Mouse (Mus musculus) T-helper 17 cell (primary cell): Measurements from ENCODE around the gene Mecom.

Experiments
- in situ Hi-C, 2 experiments: fragments of 300-600 bp; cut with MboI, MseI; formaldehyde crosslinking; loops; 1 replicate in 1 of 2; 2 replicates in 1 of 2; pipeline ENCODE4 v1.15.1; 2025; ENCODE audit warnings: high pct_unique_total_duplicates in 2 of 2

The Mecom gene

DNA sequence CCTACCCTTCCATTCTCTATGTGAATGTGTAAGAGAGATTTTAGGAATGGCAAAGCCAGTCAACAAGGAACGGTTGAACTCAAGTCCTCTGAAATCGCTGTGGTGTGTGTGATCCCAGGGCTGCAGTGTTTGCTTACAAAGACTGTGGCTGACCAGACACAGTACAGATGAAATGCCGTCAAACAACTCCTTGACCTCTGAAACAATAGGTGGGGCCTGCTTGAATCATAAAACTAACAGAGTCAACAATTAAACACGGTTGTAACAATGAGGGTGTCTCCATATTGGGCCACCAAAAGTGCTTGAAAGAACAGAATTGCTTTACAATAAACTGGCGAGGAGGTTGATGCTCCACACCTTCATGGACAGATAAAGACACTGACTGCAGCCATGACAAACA is 497.0 kb downstream of the Mecom start:
- in situ Hi-C loops, result no loop called here

DNA sequence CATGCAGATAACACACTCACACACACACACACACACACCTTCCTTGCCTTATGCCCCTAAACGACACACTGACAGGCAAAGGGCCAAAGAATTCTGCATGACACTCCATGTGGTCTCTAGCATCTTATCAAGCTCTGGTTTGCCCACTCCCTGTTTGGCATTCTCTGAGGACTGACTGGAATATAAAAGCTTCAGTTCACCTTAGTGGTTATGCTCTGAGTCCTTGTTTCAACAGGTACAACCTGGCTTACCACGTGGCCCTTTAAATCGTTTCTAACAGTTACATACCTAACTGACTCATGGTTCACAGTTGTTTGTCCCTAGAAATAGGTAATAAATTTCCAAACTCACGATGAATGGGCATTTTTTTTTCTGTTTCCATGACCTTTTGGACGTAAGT is 499.0 kb downstream of the Mecom start:
- in situ Hi-C loops, result no loop called here

DNA sequence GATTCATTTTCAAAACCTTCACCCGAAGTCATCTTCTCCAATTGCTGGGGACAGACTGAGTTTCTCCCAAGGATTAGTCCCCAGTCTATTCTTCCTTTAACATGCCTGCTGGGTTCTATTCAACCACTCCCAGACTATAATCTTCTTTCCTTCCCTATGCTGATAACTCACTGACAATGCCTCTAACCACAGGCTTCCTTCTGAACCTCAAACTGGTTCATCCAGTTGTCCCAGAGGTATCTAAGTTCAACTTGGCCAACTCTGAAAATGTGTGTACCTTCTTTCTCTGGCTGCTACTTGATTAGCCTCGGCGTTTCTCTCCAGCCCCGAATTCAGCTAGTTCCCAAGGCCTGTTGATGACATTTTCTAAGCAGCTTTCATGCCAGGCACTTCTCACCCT is 499.7 kb downstream of the Mecom start:
- in situ Hi-C loops, result no loop called here

DNA sequence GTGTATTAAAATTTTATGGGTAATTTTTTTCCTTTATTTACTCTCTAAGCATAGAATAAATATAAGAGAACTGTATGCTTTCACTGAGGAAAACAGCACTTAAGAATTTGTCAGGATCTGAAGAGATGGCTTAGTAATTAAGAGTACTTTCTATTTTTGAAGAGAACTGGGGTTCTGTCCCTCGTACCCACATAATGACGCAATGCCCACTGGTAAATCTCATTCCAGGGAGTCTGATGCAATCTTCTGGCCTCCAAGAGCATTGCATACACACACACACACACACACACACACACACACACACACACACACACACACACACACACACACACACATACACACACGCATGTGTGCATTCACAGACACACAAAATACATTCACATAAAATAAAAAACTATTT is 504.3 kb downstream of the Mecom start:
- in situ Hi-C loops, result no loop called here

DNA sequence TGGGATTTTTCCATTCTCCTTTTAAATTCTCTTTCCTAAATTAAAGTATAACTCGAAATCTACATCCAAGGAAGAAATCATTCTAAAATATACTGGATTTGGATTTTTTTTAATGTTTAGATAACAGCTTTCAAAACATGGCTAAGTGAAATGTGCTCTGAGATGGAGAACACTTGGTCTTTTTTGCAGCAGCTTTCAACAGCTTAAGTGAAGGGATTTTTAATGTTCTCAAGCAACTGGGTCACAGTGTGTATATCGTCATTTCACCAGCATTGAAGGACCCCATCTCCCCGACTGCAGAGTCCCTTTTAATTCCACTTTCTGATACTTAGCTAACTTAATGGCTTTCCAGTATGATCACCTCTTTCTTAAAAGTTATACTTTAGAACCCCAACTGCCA is 509.3 kb downstream of the Mecom start:
- in situ Hi-C loops, result no loop called here

DNA sequence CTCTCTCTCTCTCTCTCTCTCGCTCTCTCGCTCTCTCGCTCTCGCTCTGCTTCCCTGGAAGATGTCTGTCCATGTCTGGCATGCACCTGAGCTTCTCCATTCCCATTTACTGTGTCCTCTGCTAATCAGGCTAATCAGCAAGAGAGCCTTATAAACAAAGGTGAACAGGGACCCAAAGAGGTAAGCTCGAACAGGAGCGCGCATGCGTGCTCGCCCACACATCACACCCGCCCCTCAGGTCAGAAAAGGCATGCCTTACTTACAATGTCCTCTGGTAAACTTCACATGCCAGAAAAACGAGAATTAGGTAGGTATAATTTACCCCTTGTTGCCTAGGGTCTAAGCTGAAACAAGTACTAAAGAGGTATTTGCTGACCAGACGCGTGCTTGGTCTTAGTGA is 527.8 kb downstream of the Mecom start:
- in situ Hi-C loops, result loop anchor here in 1 of 2 experiments (10.0 kb wide), 1 partner anchor 505 kb away; no protein-coding TSS in a partner anchor

DNA sequence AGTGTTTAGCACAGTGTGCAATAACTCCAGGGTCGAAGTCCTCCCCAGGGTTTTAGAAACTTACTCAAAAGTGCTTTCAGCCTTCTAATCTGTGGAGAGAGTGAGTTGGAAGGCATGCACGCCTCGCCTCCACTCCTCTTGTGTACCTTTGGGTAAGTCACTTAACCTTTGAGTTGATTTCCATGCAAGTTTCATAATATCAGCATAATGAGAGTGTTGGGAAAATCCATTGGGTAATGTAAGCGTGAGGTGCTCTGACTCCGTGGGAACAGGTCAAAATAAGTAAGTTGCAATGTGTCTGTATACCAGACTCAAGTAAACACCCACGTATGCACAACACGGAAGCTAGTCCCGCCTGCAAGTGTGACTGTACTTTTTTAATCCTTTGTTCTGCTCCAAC is 528.4 kb downstream of the Mecom start:
- in situ Hi-C loops, result loop anchor here in 1 of 2 experiments (10.0 kb wide), 1 partner anchor 505 kb away; no protein-coding TSS in a partner anchor

DNA sequence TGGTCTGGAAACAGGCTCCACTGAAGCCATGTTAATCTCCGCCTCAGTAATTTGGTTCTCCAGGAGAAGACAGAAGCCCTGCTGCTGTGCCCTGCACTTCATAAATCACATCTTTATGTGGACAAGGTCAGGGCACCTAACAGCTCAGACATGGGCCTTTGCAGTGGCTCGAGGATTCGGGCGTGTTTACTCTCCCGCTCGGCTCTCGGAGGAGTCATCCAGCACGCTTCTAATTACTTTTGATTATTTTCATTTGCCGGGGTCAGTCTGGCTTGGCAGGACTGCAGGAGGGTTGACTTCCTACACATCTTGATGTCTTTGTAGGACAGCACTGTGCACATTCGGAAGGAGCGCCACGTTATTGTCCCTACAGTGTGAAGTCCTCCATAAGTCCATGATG is 529.6 kb downstream of the Mecom start:
- in situ Hi-C loops, result loop anchor here in 1 of 2 experiments (10.0 kb wide), 1 partner anchor 507 kb away; no protein-coding TSS in a partner anchor

DNA sequence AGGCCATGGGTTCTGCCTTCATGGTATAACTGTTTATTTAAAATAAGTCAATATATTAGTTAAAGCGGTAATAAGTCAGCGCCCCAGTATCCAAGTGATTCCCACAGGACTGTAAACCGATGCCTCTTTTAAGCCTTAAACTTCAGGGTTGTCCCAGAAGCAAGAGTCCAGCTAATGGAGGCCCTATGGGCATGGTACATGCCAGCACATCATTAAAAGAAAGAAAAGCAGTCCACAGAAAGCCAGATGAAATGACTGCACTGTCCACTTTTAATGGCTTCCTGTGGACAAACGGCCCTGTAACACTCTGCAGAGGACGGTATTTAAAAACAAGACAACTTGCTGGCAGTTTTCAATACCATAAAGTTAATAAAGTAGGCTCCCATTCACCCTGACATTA is 531.0 kb downstream of the Mecom start:
- in situ Hi-C loops, result loop anchor here in 1 of 2 experiments (10.0 kb wide), 1 partner anchor 508 kb away; no protein-coding TSS in a partner anchor

DNA sequence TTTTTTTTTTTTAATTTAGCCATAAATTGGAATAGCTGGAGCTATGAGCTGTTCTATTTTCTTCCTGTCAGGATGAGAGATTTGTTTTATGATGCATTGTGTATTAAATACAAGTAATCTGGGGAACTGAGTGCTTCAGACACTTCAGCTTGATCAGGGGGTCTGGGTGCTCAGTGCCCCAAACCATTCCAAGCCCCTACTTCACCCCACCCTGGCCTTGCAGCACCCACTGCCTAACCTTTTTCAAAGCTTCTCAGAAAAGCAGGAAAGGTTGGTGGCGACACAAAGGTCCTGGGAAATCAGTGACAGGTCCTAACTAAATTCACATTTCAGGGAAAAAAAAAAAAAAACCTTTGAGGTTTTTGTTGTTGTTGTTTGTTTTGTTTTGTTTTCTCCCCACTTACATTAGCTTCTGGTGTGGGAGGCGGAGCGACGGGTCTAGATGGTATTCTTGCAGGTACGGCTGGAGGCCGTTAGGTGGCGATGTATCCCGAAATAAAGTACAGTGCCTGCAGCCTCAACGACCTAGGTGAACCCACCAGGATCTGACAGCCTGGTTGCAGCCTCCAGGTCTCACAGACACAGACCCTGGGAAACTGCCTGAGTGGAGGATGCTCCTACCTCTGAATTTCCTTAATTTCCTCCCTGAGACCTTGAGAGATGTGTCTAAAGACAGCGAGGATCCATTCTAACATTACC is 532.7 kb downstream of the Mecom start:
- in situ Hi-C loops, result loop anchor here in 1 of 2 experiments (10.0 kb wide), 1 partner anchor 510 kb away; no protein-coding TSS in a partner anchor

DNA sequence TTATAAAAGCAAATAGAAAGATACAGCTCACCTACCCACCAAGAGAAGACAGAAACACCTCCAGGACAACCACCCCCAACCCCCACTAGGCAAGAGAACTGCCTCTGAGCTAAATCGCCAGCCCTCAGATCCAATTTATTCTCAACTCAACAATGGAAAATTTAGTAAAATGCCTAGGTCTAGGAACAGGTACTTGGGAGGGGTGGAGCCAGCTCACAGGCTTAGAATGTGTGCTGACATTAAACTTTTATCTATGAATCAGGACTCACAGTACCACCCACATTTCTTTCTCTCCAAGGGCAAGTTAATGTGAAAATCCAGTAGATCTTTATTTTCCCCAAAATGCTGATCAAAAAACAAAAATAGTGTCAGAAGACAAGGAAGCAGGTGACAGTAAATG is 533.5 kb downstream of the Mecom start:
- in situ Hi-C loops, result loop anchor here in 1 of 2 experiments (10.0 kb wide), 1 partner anchor 511 kb away; no protein-coding TSS in a partner anchor

DNA sequence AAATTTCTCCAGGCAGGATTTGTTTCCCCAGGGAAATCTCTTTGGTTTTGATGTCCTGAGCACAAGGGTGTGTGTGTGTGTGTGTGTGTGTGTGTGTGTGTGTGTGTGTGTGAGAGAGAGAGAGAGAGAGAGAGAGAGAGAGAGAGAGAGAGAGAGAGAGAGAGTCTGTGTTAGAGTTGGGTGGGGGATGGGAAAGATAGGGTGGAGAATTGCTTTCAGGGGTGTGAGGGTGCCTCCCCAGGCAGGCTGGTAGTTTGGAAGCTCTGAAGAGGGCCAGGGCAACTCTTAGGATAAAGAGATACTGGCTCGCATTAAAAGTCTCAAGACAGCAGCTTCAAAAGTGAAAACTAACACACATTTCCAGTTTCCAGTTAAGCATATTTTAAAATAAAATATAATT is 534.4 kb downstream of the Mecom start:
- in situ Hi-C loops, result loop anchor here in 1 of 2 experiments (10.0 kb wide), 1 partner anchor 511 kb away; no protein-coding TSS in a partner anchor

DNA sequence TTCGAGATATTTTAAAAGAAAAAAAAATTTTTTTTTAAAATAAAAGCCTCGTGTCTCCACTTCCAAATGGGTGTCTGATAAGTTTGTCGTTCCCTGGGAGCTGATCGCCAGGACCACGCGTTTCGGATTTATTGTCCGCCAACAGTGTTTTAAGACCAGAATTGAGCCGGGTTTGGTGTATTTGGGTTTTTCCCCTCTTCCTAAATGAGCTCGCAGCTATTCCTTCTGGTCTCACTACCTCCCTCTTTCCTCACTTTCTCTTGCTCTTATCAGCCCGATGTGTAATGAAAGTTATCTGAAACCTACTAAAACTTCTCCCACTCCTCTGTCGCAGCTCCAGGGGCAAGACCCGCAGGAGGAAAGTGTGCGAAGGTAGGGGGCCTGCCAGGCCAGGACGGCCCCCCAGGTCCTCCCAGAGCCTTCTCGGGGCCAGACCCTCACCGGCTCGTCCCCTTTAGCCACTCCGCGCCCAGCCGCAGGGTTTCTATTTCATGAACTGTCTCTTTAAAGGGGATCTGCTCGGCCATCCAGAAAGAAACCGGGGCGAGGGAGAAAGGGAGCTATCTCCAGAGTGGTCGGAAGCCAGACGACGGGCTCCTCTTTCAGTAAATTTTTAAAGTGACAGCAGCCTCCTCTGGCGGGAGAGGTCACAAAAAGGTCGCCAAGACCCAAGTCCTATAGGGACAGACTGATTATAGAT is 535.0 kb downstream of the Mecom start:
- in situ Hi-C loops, result loop anchor here in 1 of 2 experiments (10.0 kb wide), 1 partner anchor 512 kb away; no protein-coding TSS in a partner anchor

DNA sequence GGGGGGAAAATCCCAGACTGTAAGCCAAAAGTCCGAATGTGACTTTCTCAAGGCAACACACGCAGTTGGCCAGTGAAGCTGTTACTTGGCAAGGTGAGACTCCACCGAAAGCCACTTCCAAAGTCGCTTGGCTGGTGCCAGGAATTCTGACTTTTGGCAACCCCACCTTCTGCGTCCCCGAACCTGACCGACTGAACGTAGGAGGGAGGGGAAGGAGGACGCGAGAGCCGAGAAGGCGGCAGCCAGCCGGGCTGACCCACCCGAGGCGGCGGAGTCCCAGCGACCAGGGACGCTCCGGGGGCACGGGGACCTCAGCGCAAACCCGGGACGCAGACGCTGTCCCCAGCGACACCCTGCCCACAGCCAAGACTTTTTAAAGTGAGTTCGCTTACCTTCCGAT is 535.7 kb downstream of the Mecom start:
- in situ Hi-C loops, result loop anchor here in 1 of 2 experiments (10.0 kb wide), 1 partner anchor 513 kb away; no protein-coding TSS in a partner anchor

DNA sequence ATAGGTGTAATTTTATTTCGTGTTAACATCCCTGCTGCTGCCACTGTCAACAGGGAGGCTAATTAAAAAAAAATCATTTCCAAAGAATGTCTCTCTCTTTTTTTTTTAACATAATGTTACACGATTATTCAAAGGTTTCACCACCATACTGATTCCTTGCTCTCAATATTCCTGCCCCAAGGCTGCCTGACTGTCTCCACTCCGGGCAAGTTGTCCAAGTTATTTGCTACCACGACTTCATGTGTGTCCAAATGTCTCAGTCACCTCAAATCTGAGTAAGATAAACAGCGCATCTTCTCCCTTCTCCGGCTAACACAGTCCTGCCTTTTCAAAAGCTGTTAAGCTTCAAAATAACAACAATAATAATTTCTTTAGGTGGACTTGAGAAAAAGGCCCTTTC is 536.1 kb downstream of the Mecom start:
- in situ Hi-C loops, result loop anchor here in 1 of 2 experiments (10.0 kb wide), 1 partner anchor 513 kb away; no protein-coding TSS in a partner anchor

DNA sequence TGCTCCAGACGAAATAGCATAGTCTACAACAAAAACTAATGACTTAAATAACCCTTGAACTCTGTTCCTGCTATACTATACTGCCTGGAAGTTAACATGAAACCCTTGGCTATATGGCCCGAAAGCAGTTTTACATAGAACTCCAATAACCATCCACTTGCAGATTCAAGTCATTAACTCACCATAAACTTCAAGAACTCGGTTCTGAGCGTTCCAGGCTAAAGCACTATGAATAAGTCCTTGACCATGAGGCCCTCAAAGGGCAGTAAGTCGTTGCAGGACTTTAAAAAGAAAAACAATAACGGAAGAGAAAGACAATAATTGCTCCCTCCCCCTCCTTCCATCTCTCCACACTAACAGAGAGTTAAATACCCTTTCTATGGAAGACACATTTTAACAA is 536.9 kb downstream of the Mecom start:
- in situ Hi-C loops, result loop anchor here in 1 of 2 experiments (10.0 kb wide), 1 partner anchor 514 kb away; no protein-coding TSS in a partner anchor

DNA sequence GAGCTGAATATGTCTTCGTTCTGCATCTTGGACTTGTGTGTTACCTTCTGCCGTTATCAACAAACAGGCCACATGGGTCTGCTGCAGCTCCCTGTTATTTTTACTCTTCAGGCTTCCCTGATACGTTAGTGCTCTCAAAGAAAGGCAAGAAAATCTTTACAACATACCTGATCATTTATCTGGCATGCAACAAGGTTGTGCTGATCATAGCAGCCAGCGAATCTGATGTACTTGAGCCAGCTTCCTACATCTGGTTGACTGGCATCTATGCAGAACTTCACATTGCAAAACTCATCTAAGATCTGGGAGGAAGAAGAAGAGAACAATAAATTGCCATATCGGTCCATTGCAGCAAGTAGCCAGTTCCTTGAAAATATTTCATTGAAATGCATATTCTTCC is 538.2 kb downstream of the Mecom start:
- in situ Hi-C loops, result no loop called here

DNA sequence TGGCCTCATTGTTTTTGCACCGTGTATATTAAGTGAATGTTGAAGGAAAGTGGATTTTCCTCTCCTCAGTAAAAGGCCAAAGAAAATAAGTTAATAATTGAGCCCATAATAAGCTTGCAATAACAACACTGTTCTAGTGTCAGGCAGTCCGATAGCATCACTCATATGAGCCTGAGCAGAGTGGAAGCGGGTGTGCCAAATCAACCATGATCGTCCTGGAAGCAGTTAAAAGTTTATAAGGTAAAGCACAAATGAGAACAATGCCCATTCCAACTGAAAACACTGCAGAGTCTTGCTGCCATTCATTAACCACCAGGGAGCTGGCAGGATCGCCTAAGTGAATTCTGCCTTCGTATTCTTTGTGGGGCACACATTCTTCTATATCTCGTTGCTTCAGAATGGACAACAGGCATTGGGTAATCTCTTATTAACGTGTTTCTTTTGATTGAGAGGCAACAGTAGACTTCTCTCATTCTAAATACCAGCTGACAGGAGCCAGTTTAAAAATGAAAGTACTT is 542.9 kb downstream of the Mecom start:
- in situ Hi-C loops, result no loop called here

DNA sequence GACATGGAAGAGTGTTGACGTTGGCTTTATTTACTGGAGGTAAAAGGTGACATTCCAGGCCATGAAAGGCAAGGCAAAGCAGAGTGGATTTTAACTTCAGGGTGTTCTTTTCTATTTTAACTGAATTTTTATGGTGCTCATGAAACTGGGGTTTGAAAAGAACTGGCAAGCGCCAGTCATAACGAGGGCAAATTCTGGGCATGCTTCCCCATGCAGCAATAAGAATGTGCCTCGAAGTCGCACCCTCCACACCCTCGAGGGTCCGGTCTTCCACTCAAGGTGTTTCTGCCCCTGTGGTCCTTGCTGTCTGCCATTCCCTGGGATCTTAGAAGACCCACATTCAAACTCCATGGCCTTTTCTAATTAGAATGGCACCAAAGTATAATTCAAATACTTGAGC is 547.5 kb downstream of the Mecom start:
- in situ Hi-C loops, result no loop called here

DNA sequence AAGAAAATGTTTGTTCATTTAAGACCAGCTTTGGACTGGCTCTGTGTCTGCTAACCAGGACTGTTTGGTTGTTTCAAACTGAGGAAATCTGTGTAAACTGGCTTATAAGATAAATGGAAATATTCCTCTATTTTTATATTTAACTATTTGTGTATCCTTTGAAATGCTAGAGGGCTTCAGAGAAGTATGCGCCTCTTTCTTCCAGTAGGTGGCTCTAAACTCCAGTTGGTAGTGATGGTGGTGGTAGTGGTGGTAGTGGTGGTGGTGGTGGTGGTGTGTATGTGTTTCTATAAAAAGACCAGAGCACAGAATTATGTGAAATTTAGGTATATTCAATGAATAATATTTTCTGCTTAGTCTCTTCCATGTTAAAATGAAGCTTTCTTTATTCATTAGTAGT is 548.8 kb downstream of the Mecom start:
- in situ Hi-C loops, result no loop called here

DNA sequence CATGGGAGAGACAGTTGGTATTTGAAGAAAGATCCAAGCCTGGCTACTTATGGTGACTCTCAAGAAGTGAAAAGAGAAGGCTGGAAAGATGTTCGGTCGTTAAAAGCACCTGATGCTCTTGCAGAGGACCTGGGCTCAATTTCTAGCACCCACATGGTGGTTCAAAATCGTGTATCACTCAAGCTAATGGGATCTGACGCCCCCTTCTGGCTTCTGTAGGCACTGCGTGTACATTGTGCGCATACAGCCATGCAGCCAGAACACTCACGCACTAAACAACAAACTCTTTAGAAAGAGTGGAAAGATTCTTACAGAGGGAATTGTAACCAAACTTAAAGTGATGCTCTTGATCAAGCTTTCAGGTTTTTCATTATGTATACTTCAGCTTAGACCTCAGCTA is 550.7 kb downstream of the Mecom start:
- in situ Hi-C loops, result no loop called here

DNA sequence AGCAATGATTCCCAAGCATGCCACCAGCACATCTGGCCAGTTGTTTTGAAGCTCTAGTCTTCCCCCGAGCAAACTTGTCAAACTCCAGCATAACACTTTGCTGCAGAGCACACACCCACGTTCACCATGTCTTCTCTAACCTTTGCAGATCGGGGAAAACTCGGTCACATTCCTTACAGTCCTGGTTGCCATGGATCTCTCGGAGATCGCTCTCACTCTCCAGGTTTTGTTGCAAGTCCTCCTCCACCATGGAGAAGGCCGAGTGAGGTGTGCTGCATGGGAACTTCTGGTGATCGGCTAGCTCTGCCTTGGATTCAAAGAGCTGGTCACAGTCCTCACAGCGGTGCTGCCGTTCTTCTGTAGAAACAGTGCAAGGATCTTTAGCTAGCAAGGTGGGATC is 554.5 kb downstream of the Mecom start:
- in situ Hi-C loops, result no loop called here
